In genomic region chr19:57140874-57141273, GRCm38 (mm10) we compare ENCODE assay signal across 24 mouse cellular contexts.
"Had no signal": no experiment of that assay in that cellular context is flagged by ENCODE, and none has a peak within 500 bp of the region (broad histone marks: within the 10 kb centered on the region; RNA-seq: fewer than 3 reads in every experiment).

No protein-coding gene starts in this region.

- H3K4me3 ChIP-seq: layer of hippocampus, adult 2 months; limb, embryonic 10.5 days; limb, embryonic 13.5 days; liver, embryonic 12.5 days; liver, embryonic 15.5 days; lung, embryonic 15.5 days; megakaryocyte, embryonic 14.5 days; midbrain, embryonic 10.5 days; midbrain, embryonic 13.5 days; myocyte; neural tube, embryonic 13.5 days; stomach, embryonic 15.5 days had no signal

- H3K27ac ChIP-seq: kidney, postnatal 0 days; layer of hippocampus, adult 2 months; limb, embryonic 10.5 days; liver, embryonic 12.5 days; liver, embryonic 15.5 days; lung, embryonic 15.5 days; midbrain, embryonic 10.5 days; midbrain, embryonic 13.5 days; neural tube, embryonic 13.5 days; stomach, embryonic 15.5 days had no signal

- H3K36me3 ChIP-seq: limb, embryonic 10.5 days; limb, embryonic 13.5 days; liver, embryonic 12.5 days; liver, embryonic 15.5 days; midbrain, embryonic 10.5 days; stomach, embryonic 15.5 days had no signal

- H3K4me1 ChIP-seq: liver, embryonic 12.5 days; liver, embryonic 15.5 days; lung, embryonic 15.5 days; midbrain, embryonic 10.5 days; midbrain, embryonic 13.5 days had no signal

- H3K4me2 ChIP-seq: limb, embryonic 13.5 days; liver, embryonic 12.5 days; liver, embryonic 15.5 days; lung, embryonic 15.5 days; midbrain, embryonic 13.5 days; neural tube, embryonic 13.5 days; stomach, embryonic 15.5 days had no signal

- H3K27me3 ChIP-seq: liver, embryonic 12.5 days; liver, embryonic 15.5 days; lung, embryonic 15.5 days; midbrain, embryonic 13.5 days; neural tube, embryonic 13.5 days; stomach, embryonic 15.5 days had no signal

- ATAC-seq: liver, embryonic 12.5 days; midbrain, embryonic 13.5 days; midbrain, embryonic 16.5 days had no signal

- H3K9ac ChIP-seq: limb, embryonic 13.5 days; liver, embryonic 12.5 days; liver, embryonic 15.5 days; lung, embryonic 15.5 days; midbrain, embryonic 13.5 days; neural tube, embryonic 13.5 days; stomach, embryonic 15.5 days had no signal

- H3K9me3 ChIP-seq: limb, embryonic 10.5 days; limb, embryonic 13.5 days; liver, embryonic 12.5 days; liver, embryonic 15.5 days; lung, embryonic 15.5 days; midbrain, embryonic 10.5 days; midbrain, embryonic 13.5 days; neural tube, embryonic 13.5 days; stomach, embryonic 15.5 days had no signal

- DNase-seq: layer of hippocampus, adult 9-11 months; liver; lung, adult 18-20 months; lung, postnatal 10 days; lung, postnatal 36 days; retina, postnatal 1 day; right cerebral cortex, postnatal 25 days; spleen, adult 18-20 months; thymus, adult 18-20 months; thymus, postnatal 36 days had no signal
